Mouse (Mus musculus) C2C12 (cell line): ENCODE results near the gene Vamp3. TPM values are rescaled to one million over a fixed set of nuclear protein-coding genes. Genes with fewer than 3 reads are reported as not detected.

ENCODE experiments used
- H3K27me3 ChIP-seq: one replicate; pipeline ENCODE4 v1.6.1; 2011; ENCODE audit not compliant: control insufficient read depth, insufficient read depth, insufficient read length
- H3K36me3 ChIP-seq: one replicate; pipeline ENCODE4 v1.6.1; 2011; ENCODE audit not compliant: control insufficient read depth, insufficient read depth
- H3K4me3 ChIP-seq: one replicate; pipeline ENCODE4 v1.5.1; 2011; ENCODE audit warnings: mild to moderate bottlenecking, control low read depth; ENCODE audit not compliant: poor library complexity, insufficient read depth, severe bottlenecking
- H3K79me2 ChIP-seq: one replicate; pipeline ENCODE4 v1.6.1; 2011; ENCODE audit not compliant: control insufficient read depth, insufficient read depth
- H3K79me3 ChIP-seq: one replicate; pipeline ENCODE4 v1.6.1; 2011; ENCODE audit warnings: low read depth, control low read depth
- H3ac ChIP-seq: one replicate; pipeline ENCODE3; 2011; ENCODE audit warnings: low read depth; ENCODE audit not compliant: control insufficient read depth, insufficient read length
- CEBPB ChIP-seq: IDR thresholded peaks from one replicate; pipeline ENCODE4 v1.6.1; 2011; ENCODE audit warnings: low read depth, mild to moderate bottlenecking, control low read depth, moderate library complexity
- CTCF ChIP-seq: IDR thresholded peaks from one replicate; pipeline ENCODE4 v1.5.1; 2011; ENCODE audit not compliant: control insufficient read depth, insufficient read depth, insufficient read length
- FOSL1 ChIP-seq: IDR thresholded peaks from one replicate; pipeline ENCODE4 v1.8.0; 2011; ENCODE audit warnings: mild to moderate bottlenecking, low read length; ENCODE audit not compliant: poor library complexity, insufficient read depth, severe bottlenecking
- MAX ChIP-seq: IDR thresholded peaks from one replicate; pipeline ENCODE4 v1.6.1; 2011; ENCODE audit warnings: mild to moderate bottlenecking, control low read depth
- MYOD1 ChIP-seq: IDR thresholded peaks from one replicate; pipeline ENCODE4 v1.6.1; 2011; ENCODE audit warnings: low read depth; ENCODE audit not compliant: control insufficient read depth, insufficient read length
- MYOG ChIP-seq: IDR thresholded peaks from one replicate; pipeline ENCODE4 v1.6.1; 2011; ENCODE audit not compliant: control insufficient read depth, insufficient read length; ENCODE audit errors: extremely low read depth
- USF1 ChIP-seq: IDR thresholded peaks from one replicate; pipeline ENCODE4 v1.6.1; 2011; ENCODE audit warnings: low read depth, mild to moderate bottlenecking, control low read depth, moderate library complexity
- polyA plus RNA-seq: library from polyadenylated mRNA; unstranded; fragments of >200 nt; fragmentation: generic; extraction: Trizol; gene quantifications from one replicate; pipeline ENCODE4 v1.2.1, GENCODE M21; 2012; ENCODE audit warnings: missing spikeins

Gene Vamp3
- polyA plus RNA-seq, 1 experiment = 40.4 TPM

DNA sequence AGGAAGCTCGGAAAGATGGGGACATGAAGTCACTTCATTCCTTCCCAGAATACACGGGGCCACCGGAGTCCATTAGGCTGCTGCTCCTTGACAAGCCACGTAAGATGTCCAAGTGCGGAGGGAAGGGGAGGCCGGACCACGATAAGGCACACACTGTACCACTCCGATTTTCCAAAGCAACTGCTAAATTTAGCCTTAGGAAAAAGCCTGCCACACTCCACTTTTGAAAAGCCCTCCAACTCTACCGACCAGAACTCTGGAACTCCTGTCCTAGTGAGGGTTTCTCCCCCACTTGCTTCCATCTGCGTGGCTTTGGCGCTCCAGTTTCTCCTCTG, 39.3 kb upstream of the Vamp3 start:
- Histone ChIP-seq H3ac (no peak overlapping the region), H3K79me2 (no peaks in the 10 kb centered on the region), H3K36me3 (no peaks in the 10 kb centered on the region), H3K27me3 (peaks cover 77% of the 10 kb centered on the region), H3K4me3 (no peak overlapping the region), H3K79me3 (no peaks in the 10 kb centered on the region)
- TF ChIP-seq MYOG (no peak), FOSL1 (no peak), CTCF (no peak), CEBPB (no peak), USF1 (no peak), MAX (no peak), MYOD1 (no peak)

DNA sequence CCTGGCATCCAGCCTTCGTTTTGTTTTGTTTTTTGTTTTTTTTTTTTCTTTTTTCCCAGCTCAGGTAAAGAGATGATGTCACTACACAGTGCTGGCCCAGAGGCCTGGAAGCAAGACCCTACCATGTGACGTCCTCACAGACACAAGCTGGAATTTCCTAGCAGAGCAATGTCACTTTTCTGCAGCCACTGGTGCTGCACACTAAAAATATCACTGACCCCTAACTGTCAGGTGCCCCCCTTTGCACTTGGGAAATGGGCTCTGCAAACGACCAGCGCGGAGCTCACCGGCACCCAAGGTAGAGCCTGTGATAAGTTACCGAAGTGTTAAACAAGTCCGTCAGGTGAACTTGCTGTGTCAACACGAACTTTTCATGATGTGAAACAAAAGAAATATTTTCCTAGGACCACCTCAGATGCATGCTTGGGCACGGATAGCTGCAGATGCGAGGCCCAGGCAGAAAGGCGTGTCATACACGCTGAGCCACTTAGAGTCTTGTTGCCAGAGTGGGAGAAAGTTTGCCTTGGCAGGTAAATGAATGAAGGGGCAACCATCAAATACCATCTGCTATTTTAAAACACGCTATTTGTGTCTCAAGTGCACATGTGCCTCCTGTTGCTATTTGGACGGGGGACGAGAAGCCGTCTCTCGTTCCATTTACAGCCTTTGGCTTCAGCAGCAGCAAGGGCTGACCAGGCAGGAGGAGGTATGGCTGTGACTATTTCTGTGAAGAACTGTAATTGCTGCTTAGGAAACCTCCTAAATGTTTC, 38.8 kb upstream of the Vamp3 start:
- no peaks in the 10 kb centered on the region for H3K79me2 ChIP-seq
- H3K36me3 ChIP-seq = no peaks in the 10 kb centered on the region
- peaks cover 74% of the 10 kb centered on the region for H3K27me3 ChIP-seq
- TF ChIP-seq USF1 (no peak), CTCF (no peak), MYOD1 (no peak), MAX (no peak), CEBPB (no peak), FOSL1 (no peak), MYOG (no peak)
- H3ac ChIP-seq = no peak overlapping the region
- no peaks in the 10 kb centered on the region for H3K79me3 ChIP-seq
- H3K4me3 ChIP-seq = no peak overlapping the region

DNA sequence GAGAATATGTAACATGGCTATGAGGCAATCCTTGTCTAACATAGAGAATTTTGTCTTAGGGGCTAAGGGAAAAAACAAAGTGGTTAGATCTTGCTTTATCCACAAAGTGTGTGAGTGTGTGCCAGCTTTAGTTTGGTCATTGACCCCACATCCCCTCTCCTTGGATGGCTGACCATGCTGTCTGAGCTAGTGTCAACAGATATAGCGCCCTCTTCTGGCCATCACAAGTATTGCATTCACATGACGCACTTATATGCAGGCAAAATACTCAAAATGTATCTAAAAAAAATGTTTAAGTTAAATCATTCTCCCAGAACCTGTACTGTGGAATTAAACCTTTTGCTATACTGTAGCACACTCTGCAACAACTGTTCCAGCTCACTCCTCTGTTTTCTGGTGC, 37.4 kb upstream of the Vamp3 start:
- Histone ChIP-seq H3K79me3 (no peaks in the 10 kb centered on the region), H3K36me3 (no peaks in the 10 kb centered on the region), H3K4me3 (no peak overlapping the region), H3K27me3 (peaks cover 71% of the 10 kb centered on the region), H3ac (no peak overlapping the region), H3K79me2 (no peaks in the 10 kb centered on the region)
- TF ChIP-seq CTCF (no peak), USF1 (no peak), CEBPB (no peak), MAX (no peak), MYOG (no peak), MYOD1 (no peak), FOSL1 (no peak)

DNA sequence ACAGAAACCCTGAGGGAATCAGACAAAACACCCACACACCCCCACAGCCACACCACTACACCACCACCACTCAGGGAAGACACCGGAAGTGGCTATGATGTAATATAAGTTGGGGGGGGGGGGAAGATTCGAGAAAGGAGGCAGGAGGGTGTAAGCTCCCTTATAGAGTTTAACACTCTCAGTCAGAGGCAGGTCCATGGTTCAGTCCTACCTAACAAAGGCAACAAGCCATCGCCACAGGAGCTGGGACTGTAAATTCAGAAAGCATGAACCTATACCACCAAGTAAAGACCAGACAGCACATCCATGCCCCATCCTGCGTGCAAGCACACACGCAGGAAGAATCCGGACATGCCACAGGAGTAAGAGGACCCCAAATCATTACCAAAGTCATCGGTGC, 31.5 kb upstream of the Vamp3 start, which contains the start of gene Gm13090:
Gm13090 (plus strand) TSS at position 301 of the 400 bp plus-strand sequence.
- no peak within 1 kb of the TSS for H3ac ChIP-seq
- no peaks in the 10 kb centered on the region for H3K36me3 ChIP-seq
- H3K27me3 ChIP-seq = peaks cover 37% of the 10 kb centered on the region
- TF ChIP-seq CEBPB = no peak
- TF ChIP-seq FOSL1 = no peak
- no peak for TF ChIP-seq MYOD1
- TF ChIP-seq MYOG = no peak
- TF ChIP-seq CTCF = no peak
- H3K4me3 ChIP-seq = no peak within 1 kb of the TSS
- H3K79me2 ChIP-seq = no peaks in the 10 kb centered on the region
- no peaks in the 10 kb centered on the region for H3K79me3 ChIP-seq

DNA sequence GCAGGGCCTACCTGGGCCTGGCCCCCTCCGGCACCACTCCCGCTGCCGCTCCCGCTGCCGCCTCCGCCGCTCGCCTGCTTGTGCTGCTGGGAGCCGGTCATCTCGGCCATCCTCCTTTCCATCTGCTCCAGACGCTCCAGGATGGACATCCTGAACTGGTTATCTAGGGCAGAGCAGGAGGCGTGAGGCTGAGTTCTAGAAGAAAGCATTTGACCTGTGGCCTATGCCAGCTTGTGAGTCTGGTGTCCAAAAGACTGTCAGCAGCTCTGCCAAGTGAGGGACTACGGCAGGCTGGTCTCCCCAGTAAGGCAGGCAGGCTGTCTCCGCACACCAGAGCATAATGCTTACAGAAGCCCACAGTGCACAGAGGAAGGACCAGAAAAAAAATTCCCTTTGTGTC, 31.1 kb upstream of the Vamp3 start:
- TF ChIP-seq MAX (no peak), MYOD1 (no peak), FOSL1 (no peak), CEBPB (no peak), MYOG (no peak), USF1 (no peak), CTCF (no peak)
- no peaks in the 10 kb centered on the region for H3K79me2 ChIP-seq
- no peak overlapping the region for H3ac ChIP-seq
- H3K4me3 ChIP-seq = no peak overlapping the region
- peaks cover 32% of the 10 kb centered on the region for H3K27me3 ChIP-seq
- no peaks in the 10 kb centered on the region for H3K36me3 ChIP-seq
- H3K79me3 ChIP-seq = no peaks in the 10 kb centered on the region

DNA sequence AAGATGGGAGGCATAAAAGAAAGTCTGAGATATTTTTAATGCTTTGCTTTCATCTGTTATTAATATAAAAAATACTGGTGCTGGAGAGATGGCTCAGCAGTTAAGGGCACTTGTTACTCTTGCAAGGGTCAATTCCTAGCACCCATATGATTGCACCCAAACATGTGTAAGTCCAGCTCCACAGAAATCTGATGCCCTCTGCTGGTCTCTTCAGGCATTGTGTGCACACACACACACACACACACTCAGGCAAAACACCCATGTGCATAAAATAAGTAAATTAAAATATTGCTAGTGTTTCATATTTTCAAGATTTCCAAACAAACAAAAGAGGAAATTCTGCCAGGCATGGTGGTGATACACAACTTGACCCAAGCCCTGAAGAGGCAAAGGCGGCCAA, 29.6 kb upstream of the Vamp3 start:
- Histone ChIP-seq H3ac (no peak overlapping the region), H3K79me3 (no peaks in the 10 kb centered on the region), H3K4me3 (no peak overlapping the region), H3K36me3 (no peaks in the 10 kb centered on the region), H3K79me2 (no peaks in the 10 kb centered on the region), H3K27me3 (peaks cover 22% of the 10 kb centered on the region)
- no peak for TF ChIP-seq FOSL1
- no peak for TF ChIP-seq CEBPB
- no peak for TF ChIP-seq USF1
- no peak for TF ChIP-seq MYOD1
- no peak for TF ChIP-seq MYOG
- no peak for TF ChIP-seq CTCF
- TF ChIP-seq MAX = no peak
